Mouse (Mus musculus): ENCODE measurements around the gene Gigyf2.
"Not testable (repeated sequence)": the region's sequence is repeated elsewhere in the genome, so short reads cannot be mapped to it uniquely, and the experiment has no call there.

Gigyf2 gene

GRCm38 (mm10) chr1:87436583-87436982 is 109.8 kb downstream of the Gigyf2 start:
- intact Hi-C loops (cut with DNase I), result no loop called here

GRCm38 (mm10) chr1:87447183-87448104 is 120.6 kb downstream of the Gigyf2 start:
- intact Hi-C loops (cut with DNase I), result loop anchor here (5.0 to 10.0 kb wide), 3 partner anchors 275 to 547 kb away; partner anchors contain the start of gene Atg16l1

DNA sequence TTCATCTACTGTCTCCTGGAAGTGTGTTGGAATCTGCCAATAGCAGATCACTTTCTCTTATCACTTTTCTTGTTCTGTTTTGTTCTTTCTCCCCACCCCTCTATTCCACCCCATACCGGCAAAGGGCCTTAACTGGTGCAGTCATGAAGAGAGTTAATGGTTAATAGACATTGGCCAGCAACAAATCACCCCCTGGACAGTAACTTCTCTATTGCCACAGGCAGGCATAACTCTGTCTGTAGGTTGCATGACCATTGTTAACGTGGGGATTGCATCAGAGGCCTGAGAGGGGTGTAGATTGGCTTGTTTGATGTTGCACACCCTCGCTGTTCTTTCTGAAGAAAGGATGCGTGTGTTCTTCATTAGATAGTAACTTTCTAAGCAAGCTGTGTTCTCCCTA is 122.6 kb downstream of the Gigyf2 start:
- intact Hi-C loops (cut with DNase I), result loop anchor here (5.0 to 10.0 kb wide), 3 partner anchors 273 to 545 kb away; partner anchors contain the start of gene Atg16l1

DNA sequence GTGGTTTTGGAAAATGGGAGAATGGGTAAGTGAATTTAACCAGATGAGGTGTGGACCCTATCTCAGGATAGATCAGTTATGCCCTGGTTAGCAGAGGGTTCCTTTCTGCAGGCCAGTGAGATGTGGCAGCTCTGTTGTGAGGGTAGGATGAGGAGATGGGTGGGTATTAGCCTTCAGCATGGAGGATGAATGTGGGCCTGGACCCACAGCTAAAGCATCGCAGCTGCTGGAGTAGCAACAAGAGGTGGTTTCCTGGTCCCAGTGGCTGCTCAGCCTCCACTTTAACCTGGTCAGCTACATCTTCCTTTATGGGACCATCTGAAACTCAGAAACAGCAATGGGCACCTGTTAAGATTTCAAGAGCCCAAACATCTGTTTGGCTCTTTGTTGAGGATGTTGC is 129.6 kb downstream of the Gigyf2 start:
- intact Hi-C loops (cut with DNase I), result no loop called here

- intact Hi-C loops (cut with DNase I), result no loop called here
Observed at GRCm38 (mm10) chr1:87458045-87458444, 131.2 kb downstream of the Gigyf2 start.

GRCm38 (mm10) chr1:87459856-87460255 is 133.1 kb downstream of the Gigyf2 start:
- intact Hi-C loops (cut with DNase I), result not testable (repeated sequence)

DNA sequence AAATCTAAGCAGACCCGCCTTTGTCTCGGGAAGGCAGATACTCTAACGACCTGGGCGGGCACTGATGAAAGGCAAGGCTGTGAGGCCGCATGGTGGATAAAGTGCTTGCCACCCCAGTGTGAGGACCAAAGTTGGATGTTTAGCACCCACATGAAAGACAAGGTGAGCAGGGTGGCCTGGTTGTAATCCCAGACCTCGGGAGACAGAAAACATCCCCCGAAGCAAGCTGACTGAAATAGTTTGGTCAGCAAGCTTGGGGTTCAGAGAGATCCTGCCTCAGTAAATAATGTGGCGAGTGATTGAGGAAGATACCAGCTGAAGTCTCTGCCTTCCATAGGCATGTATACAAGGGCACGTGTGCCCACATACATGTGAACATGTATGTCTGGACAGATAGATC is 140.7 kb downstream of the Gigyf2 start:
- intact Hi-C loops (cut with DNase I), result no loop called here

DNA sequence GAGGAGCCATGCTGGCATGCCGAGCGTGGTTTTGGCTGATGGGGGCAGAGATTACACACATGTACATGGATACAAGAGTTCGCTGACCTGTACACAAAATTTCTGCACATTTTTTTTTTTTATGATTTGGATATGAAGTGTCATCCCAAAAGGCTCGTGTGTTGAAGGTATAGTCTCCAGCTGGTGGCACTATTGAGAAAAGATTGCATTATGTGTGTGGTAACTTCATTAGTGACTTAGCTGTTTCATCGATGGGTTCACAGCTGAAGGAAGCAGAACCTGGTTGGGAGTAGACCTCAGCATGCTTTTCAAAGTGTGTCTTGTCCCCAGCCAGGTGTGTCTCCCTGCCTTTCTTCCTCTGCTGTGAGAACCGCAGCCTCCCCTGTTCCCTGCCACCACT is 141.5 kb downstream of the Gigyf2 start:
- intact Hi-C loops (cut with DNase I), result no loop called here

GRCm38 (mm10) chr1:87469971-87470370 is 143.2 kb downstream of the Gigyf2 start, which contains the start of gene Snorc:
TSS of gene Snorc (plus strand) at chr1:87470271.
- intact Hi-C loops (cut with DNase I), result loop anchor here (10.0 kb wide), 1 partner anchor 255 kb away; no protein-coding TSS in a partner anchor

GRCm38 (mm10) chr1:87471914-87472313 is 145.1 kb downstream of the Gigyf2 start:
- intact Hi-C loops (cut with DNase I), result loop anchor here (10.0 kb wide), 1 partner anchor 253 kb away; no protein-coding TSS in a partner anchor

GRCm38 (mm10) chr1:87472576-87472975 is 145.8 kb downstream of the Gigyf2 start:
- intact Hi-C loops (cut with DNase I), result loop anchor here (10.0 kb wide), 1 partner anchor 252 kb away; no protein-coding TSS in a partner anchor

GRCm38 (mm10) chr1:87475076-87475895 is 148.5 kb downstream of the Gigyf2 start:
- intact Hi-C loops (cut with DNase I), result loop anchor here (10.0 kb wide), 1 partner anchor 250 kb away; no protein-coding TSS in a partner anchor

- intact Hi-C loops (cut with DNase I), result no loop called here
Observed at GRCm38 (mm10) chr1:87482546-87482945, 155.7 kb downstream of the Gigyf2 start.

GRCm38 (mm10) chr1:87486386-87486785 is 159.6 kb downstream of the Gigyf2 start:
- intact Hi-C loops (cut with DNase I), result no loop called here

GRCm38 (mm10) chr1:87492285-87492684 is 165.5 kb downstream of the Gigyf2 start:
- intact Hi-C loops (cut with DNase I), result no loop called here

- intact Hi-C loops (cut with DNase I), result no loop called here
Observed at GRCm38 (mm10) chr1:87493542-87493941, 166.7 kb downstream of the Gigyf2 start.

All from adrenal gland (tissue).